ENCODE assay signal across 8 mouse cellular contexts in the genomic region with DNA sequence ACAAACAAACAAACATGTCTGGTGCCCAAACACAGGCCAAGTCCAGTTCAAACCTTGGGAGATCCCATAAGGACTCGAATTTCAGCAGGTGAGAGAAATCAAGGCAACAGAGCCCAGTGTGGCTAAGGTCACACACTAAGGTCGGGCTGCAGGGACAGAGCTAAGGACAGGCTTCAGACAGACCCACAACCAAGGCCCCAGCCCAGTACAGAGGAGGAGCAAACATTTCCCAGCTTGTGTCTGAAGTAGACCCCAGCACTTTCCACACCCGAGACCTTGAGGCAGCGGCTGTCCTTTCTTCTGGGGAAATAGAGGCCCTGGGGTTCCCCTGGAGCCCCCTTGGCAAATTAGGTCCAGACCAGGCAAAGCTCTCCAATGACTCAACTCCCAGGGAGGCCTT.
DNase-seq lines count a peak whose midpoint lies in the region; ATAC-seq and TF ChIP-seq lines count a peak whose summit lies in the region.

No protein-coding gene starts in this region.

- no peaks in the 10 kb centered on the region for H3K79me2 ChIP-seq in macrophage (ENCODE audit: inconsistent target)

- no peak for ATAC-seq in G1E (ENCODE audit: extremely low read depth, insufficient number of reproducible peaks, low FRiP score, poor library complexity, severe bottlenecking)
- ATAC-seq in heart, embryonic 15.5 days (replicated peaks; ENCODE audit: insufficient number of reproducible peaks, insufficient read depth, low FRiP score, low read depth): no peak

- TF ChIP-seq CTCF in G1E (IDR thresholded peaks at IDR 0.05; ENCODE audit: low read depth, low read length): no peak

- H3K27ac ChIP-seq in heart, embryonic 15.5 days: peak overlapping the region; percentile 98
- peak overlapping the region; percentile 96 for H3K27ac ChIP-seq in macrophage

- 39% methylated on average over 4 of the region's 4 CpGs for WGBS in heart, embryonic 15.5 days
- 48% methylated on average over 4 of the region's 4 CpGs for WGBS in macrophage (ENCODE audit: missing documents)

- no peaks in the 10 kb centered on the region for H3K36me3 ChIP-seq in G1E (replicated peaks)
- H3K36me3 ChIP-seq in heart, embryonic 15.5 days: no peaks in the 10 kb centered on the region
- no peaks in the 10 kb centered on the region for H3K36me3 ChIP-seq in macrophage (ENCODE audit: inconsistent target)

- peaks cover 64% of the 10 kb centered on the region for H3K4me1 ChIP-seq in G1E (ENCODE audit: insufficient read depth, low read depth, low read length)
- H3K4me1 ChIP-seq in heart, embryonic 15.5 days (replicated peaks): peaks cover 71% of the 10 kb centered on the region

- peak overlapping the region; percentile 62; the same call in 1 of the 2 replicates for H3K4me3 ChIP-seq in G1E (ENCODE audit: low read depth, low read length)
- no peak overlapping the region for H3K4me3 ChIP-seq in heart, embryonic 15.5 days
- H3K4me3 ChIP-seq in macrophage (ENCODE audit: inconsistent target): no peak overlapping the region; the same call in 1 of the 2 replicates

- 0 out of 2 replicates have a peak overlapping the region, but pooled peaks have one; percentile 35 for H3K9ac ChIP-seq in heart, embryonic 15.5 days

- H3K9me3 ChIP-seq in G1E (replicated peaks): no peaks in the 10 kb centered on the region
- no peaks in the 10 kb centered on the region for H3K9me3 ChIP-seq in heart, embryonic 15.5 days (replicated peaks)

- H3K4me2 ChIP-seq in heart, embryonic 15.5 days: peak overlapping the region; percentile 59

- peak; percentile 30 to 33 for DNase-seq in cerebellum, postnatal 14 days
- DNase-seq in cerebellum, postnatal 10 days: no peak
- no peak for DNase-seq in G1E (ENCODE audit: low spot score)
- DNase-seq in urinary bladder, postnatal 10 days (ENCODE audit: low spot score): no peak
- DNase-seq in left cerebral cortex, adult 8-10 months (ENCODE audit: low spot score in 2 of 2): no peak
- DNase-seq in lung, adult 18-20 months: no peak

- peaks cover 19% of the 10 kb centered on the region for H3K27me3 ChIP-seq in G1E (ENCODE audit: insufficient read depth, low read length)
- no peaks in the 10 kb centered on the region for H3K27me3 ChIP-seq in heart, embryonic 15.5 days

Comparison
In these comparisons a context has a peak if more than half of its experiments do, and no peak if none do; other contexts are left out.
1. DNase-seq: peak in cerebellum, postnatal 14 days (2 of 2); none in cerebellum, postnatal 10 days (0 of 2), G1E (single experiment), urinary bladder, postnatal 10 days (single experiment), left cerebral cortex, adult 8-10 months (0 of 2) and lung, adult 18-20 months (0 of 2).